Mouse (Mus musculus) ES-Bruce4 (cell line): ENCODE measurements around the gene 9130213A22Rik.

Experiments used
- CTCF ChIP-seq: IDR thresholded peaks from one replicate; pipeline ENCODE4 v1.8.1; 2011; ENCODE audit warnings: low read depth, low read length
- POLR2A ChIP-seq: IDR thresholded peaks from one replicate; pipeline ENCODE4 v1.8.1; 2011; ENCODE audit warnings: low read length; ENCODE audit not compliant: insufficient read depth

- no peak for TF ChIP-seq POLR2A
- TF ChIP-seq CTCF, result no peak
Observed at GRCm38 (mm10) chr11:69094697-69095429, 27.5 kb downstream of the 9130213A22Rik start, which contains the start of gene Per1.
